Mouse (Mus musculus): Measurements from ENCODE around the gene Rasd1.

Gene Rasd1

GRCm38 (mm10) chr11:59964818-59965217 is at the start of gene Rasd1:
Gene Rasd1 (minus strand): TSS chr11:59964944.
- peak; percentile 84 for DNase-seq

GRCm38 (mm10) chr11:60011516-60011915 is 46.8 kb upstream of the Rasd1 start:
- DNase-seq, result no peak

- DNase-seq, result no peak
Measured at GRCm38 (mm10) chr11:60009451-60009850, 44.7 kb upstream of the Rasd1 start.

GRCm38 (mm10) chr11:60005866-60006265 is 41.1 kb upstream of the Rasd1 start:
- DNase-seq, result no peak

GRCm38 (mm10) chr11:60004716-60005115 is 40.0 kb upstream of the Rasd1 start:
- no peak for DNase-seq

- DNase-seq, result no peak
Measured at GRCm38 (mm10) chr11:60003811-60004210, 39.1 kb upstream of the Rasd1 start.

- no peak for DNase-seq
Measured at GRCm38 (mm10) chr11:60001231-60001980, 36.7 kb upstream of the Rasd1 start.

- DNase-seq, result no peak
Measured at GRCm38 (mm10) chr11:59994318-59994717, 29.6 kb upstream of the Rasd1 start.

GRCm38 (mm10) chr11:59991365-59991764 is 26.6 kb upstream of the Rasd1 start:
- DNase-seq, result no peak

- peak; percentile 29 for DNase-seq
Measured at GRCm38 (mm10) chr11:59989406-59989805, 24.7 kb upstream of the Rasd1 start.

GRCm38 (mm10) chr11:59977831-59978230 is 13.1 kb upstream of the Rasd1 start:
- DNase-seq, result no peak

- DNase-seq, result no peak
Measured at GRCm38 (mm10) chr11:59975241-59975640, 10.5 kb upstream of the Rasd1 start.

- DNase-seq, result no peak
Measured at GRCm38 (mm10) chr11:59973389-59973788, 8.6 kb upstream of the Rasd1 start.

- DNase-seq, result no peak
Measured at GRCm38 (mm10) chr11:59971691-59972090, 6.9 kb upstream of the Rasd1 start.

GRCm38 (mm10) chr11:59970780-59971179 is 6.0 kb upstream of the Rasd1 start:
- DNase-seq, result no peak

- DNase-seq, result no peak
Measured at GRCm38 (mm10) chr11:59967765-59968164, 3.0 kb upstream of the Rasd1 start.

GRCm38 (mm10) chr11:59966102-59966483 is 1.3 kb upstream of the Rasd1 start:
- no peak for DNase-seq

- DNase-seq, result peak; percentile 90
Measured at GRCm38 (mm10) chr11:59965227-59966101, 720 bp upstream of the Rasd1 start.

- DNase-seq, result peak; percentile 50
Measured at GRCm38 (mm10) chr11:59964163-59964758, 483 bp downstream of the Rasd1 start.

GRCm38 (mm10) chr11:59963364-59964162 is 1.2 kb downstream of the Rasd1 start:
- DNase-seq, result peak; percentile 40

GRCm38 (mm10) chr11:59962590-59962989 is 2.2 kb downstream of the Rasd1 start:
- no peak for DNase-seq

GRCm38 (mm10) chr11:59961338-59961875 is 3.3 kb downstream of the Rasd1 start:
- DNase-seq, result no peak
